Mouse (Mus musculus) adrenal gland, postnatal 10 days (tissue): ENCODE data around the gene Tctn3. TPM values are rescaled to one million over a fixed set of nuclear protein-coding genes. Genes with fewer than 3 reads are reported as not detected.

Source experiments
- DNase-seq: peaks from one replicate; pipeline ENCODE4 v3.0.0; 2021; ENCODE audit warnings: mixed read lengths
- long read RNA-seq, 2 experiments: library from polyadenylated mRNA; stranded (forward); transcript quantifications; one replicate each; pipeline ENCODE4 v2.0.0; 2021
- total RNA-seq, 2 experiments: library from RNA; stranded (reverse); gene quantifications; 2 replicates each; pipeline ENCODE4 v1.2.3; 2021

Tctn3 gene
- total RNA-seq: 1 to 10 TPM; 5.4 to 7.1 TPM
- long read RNA-seq, experiment 1, partial matches to known transcripts: 0 of 6 reads
- long read RNA-seq, experiment 1, other reads (novel, unspliced or antisense): 2 of 6 reads
- long read RNA-seq, experiment 2, transcript Tctn3-201 (14 exons, 2,743 nt): major isoform, 5 of 7 reads
- long read RNA-seq, experiment 2, partial matches to known transcripts: 1 of 7 reads
- long read RNA-seq, experiment 2, other reads (novel, unspliced or antisense): 1 of 7 reads

DNA sequence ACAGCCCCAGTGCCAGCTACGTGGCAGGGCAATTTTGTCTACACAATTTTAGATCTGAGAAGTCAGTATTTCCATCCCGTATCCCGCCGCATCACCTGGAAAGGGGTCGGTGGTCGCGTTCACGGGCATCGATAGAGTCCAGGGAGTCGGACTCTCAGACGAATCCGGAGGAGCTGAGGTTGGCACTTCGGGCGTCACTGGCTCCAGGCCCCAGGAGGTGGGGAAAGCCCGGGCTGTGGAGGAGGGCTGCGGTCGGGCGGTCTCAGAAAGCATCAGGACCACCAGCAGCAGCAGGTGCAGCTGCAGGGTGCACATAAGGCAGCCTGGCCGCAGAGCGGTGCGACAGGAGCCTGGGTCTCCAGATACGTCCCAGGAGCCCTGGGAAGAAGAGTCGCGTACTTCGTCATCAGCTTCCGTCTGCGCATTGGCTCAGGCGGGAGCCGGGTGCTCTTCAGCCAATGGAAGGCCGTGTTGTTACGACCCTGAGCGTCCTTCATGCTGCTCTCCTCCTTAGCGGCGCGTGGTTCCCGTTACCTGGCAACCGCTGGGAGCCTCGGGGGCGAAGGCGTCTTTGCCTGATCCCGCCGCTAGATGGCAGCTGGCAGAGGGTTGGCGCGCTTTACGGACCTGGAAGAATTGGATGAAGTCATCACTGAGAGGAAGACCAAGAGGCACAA lies at the start of gene Tctn3, which contains the start of gene Entpd1:
Tctn3 (minus strand) TSS at position 404 of the 677 bp plus-strand sequence.
Entpd1 (plus strand) TSS at position 537 of the 677 bp plus-strand sequence.
- peak; percentile 97 for DNase-seq

GRCm38 (mm10) chr19:40661108-40661507 lies 49.1 kb upstream of the Tctn3 start:
- DNase-seq: no peak

- DNase-seq: no peak
These were observed 48.5 kb upstream of the Tctn3 start for GRCm38 (mm10) chr19:40660510-40660909.

DNA sequence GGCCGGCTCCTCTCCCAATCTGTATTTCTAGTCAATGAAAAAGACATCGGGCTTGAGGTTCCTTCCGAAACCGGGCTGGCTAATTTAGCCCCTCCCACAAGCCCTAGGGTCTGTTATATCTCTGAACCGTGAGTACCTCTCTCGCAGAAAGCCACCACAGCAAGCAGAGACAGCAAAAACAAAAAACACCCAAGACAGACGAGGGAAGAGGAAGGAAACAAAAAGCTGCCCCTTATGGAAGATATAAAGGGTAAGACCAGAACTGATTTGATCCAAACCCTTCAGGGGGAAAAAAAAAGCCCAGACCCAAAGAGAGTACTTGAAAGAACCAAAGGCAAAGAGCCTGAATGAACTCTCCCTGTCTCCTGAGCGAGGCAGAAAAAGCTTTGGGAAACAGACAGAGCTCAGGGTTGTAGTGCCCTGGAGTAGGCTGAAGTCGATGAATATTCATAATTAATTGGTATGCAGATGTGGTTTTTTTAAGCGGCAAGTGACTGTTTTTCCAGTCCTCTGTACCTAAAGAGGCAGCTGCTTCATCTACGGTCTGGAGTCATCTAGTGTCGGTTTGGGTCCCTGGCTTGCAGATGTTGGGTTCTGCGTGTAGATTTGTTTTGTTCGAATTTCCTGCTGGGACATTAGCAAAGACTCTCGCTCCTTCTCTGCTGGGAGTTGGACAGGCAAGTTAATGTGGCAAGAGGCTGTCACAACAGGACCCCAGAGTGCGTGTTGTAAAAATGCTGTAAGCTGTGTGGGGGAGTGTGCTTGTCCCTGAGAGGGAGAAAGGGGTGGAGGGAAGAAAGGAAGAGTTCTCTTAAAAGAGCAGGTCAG lies 47.8 kb upstream of the Tctn3 start:
- peak; percentile 38 for DNase-seq

GRCm38 (mm10) chr19:40658935-40659334 lies 46.9 kb upstream of the Tctn3 start:
- no peak for DNase-seq

DNA sequence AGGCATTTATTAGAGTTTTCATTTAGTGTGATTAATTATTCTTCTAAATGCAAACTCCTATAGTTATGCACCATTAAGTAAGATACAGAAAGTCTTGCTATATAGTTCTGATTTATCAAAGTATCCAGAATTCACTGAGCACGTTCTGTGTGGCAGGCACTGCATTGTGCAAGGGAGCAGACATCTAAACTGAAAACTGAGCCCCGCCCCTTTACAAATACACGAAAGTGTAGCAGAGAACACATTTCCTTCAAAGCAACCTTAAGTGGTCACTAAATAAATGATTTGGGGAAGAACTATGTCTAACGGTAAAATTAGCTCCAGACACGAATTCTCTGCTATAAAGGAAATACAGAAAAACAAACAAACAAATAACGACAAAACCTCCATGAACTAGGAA lies 46.2 kb upstream of the Tctn3 start:
- no peak for DNase-seq

DNA sequence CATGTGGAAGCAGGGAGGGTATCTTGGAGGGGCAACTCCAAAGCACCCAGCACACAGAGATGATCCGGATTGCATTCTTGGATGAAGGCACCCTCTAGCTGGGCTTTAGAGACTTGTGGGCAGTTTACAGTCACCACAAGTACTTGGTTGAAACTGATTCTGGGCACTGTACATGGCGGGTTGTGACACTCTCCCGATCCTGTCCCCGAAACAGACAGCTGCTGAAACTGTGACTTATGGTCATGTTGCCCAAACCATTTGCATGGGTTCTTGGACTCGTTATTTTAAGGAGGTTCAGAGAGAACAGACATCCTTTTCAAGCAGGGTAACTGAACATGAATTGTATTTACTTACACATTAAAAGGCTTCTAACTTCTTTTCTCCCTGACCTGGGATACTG lies 44.2 kb upstream of the Tctn3 start:
- no peak for DNase-seq

DNA sequence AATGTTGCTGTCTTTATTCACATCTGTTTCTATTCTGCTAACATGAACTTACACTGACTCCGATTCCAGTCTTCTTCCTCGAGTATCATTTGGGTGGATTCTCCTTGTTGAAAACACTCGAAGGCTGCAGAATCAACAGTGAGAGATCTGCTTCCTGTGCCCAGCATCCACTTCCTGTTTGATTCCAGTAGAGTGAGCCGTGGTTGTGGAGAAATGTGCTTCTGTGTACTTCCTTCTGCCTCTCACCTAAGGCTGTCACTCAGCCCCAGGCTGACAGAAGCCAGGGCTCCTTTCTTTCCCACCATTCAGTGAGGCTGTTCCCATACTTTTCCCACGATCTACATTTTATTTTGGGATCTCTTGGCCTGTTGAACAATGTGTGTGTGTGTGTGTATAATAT lies 38.1 kb upstream of the Tctn3 start:
- no peak for DNase-seq

DNA sequence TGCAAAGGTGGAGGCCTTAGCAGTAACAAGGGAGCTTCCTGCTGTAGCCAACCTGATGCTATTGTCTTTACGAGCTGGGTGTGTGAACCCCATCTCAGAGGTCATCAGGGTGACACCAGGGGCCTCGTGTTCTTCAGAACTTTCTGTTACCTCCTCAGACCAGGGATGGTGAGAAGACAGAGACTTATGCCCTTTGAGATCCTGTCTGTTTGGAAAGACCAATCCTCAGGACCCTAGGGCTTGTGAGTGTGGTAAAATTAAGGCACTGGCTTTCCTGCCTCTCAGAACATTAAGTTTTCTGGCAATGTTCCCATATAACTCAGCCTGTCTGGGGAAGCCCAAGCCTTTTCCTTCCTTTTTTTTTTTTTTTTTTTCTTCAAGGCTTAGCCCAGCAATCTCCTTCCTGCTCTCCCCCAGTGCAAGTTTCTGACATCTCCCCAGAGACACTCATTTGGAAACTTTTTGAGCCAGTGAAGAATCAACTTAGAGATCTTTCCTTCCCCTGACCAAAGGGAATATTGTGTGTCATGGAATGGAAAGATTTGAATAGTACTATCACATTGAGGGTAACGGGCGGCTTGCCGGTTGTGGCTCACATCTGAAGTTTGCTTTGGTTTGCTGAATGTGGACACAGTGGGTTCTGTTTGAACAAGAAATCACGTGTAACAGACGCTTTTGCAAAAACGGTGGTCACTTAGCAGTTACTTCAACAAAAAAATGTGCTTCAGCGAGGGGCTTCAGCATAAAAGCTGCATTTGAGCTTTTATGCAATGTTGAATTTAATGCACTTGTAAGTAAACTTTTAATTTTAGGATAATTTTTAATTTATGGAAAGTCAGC lies 35.5 kb upstream of the Tctn3 start:
- DNase-seq: no peak

GRCm38 (mm10) chr19:40646379-40646778 lies 34.3 kb upstream of the Tctn3 start:
- DNase-seq: no peak

- no peak for DNase-seq
These were observed 31.8 kb upstream of the Tctn3 start for GRCm38 (mm10) chr19:40643846-40644245.

GRCm38 (mm10) chr19:40640799-40641198 lies 28.8 kb upstream of the Tctn3 start:
- DNase-seq: no peak

- no peak for DNase-seq
These were observed 27.8 kb upstream of the Tctn3 start for GRCm38 (mm10) chr19:40639729-40640304.

GRCm38 (mm10) chr19:40638582-40638981 lies 26.5 kb upstream of the Tctn3 start:
- no peak for DNase-seq

GRCm38 (mm10) chr19:40637601-40638000 lies 25.6 kb upstream of the Tctn3 start:
- DNase-seq: no peak

DNA sequence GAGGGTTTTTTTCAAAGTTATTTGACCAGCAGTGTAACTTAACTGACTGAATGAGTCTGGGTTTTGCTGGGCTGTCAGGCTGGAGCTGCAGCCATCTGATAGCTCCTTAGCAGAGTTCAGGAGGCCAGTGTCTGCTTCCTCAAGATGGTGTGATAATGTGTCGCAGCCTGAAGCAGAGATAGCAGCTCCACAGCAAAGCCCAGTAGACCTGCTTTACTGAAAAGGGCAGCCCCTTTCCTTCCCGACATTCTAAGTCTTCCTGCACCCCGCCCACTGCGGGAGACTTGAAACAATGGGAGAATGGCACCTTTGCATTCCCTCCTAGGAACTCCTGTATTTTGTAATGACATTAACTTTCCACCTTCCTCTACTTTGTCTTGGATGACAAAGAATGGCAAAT lies 25.1 kb upstream of the Tctn3 start:
- DNase-seq: peak; percentile 28

- DNase-seq: no peak
These were observed 21.1 kb upstream of the Tctn3 start for GRCm38 (mm10) chr19:40633144-40633543.

DNA sequence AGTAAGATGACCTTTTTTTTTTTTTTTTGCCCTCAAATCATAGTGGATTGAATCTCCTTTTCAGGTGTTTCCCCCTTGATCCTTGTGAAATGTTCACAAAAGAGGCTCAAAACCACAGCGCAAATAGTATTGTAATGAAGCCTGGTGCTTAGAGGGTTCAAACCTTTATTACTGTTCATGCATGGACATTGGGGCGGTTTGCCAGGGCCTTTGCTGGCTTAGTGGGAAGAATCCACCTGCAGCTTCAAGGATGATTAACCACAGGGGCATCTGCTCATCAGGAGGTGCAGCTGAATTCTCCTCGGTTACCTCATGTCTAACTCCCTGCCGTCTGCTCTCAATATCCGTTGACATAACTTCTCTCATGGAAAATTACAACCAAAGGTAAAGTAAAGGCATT lies 20.6 kb upstream of the Tctn3 start:
- DNase-seq: no peak

GRCm38 (mm10) chr19:40632193-40632592 lies 20.2 kb upstream of the Tctn3 start:
- DNase-seq: no peak

GRCm38 (mm10) chr19:40630606-40631005 lies 18.6 kb upstream of the Tctn3 start:
- no peak for DNase-seq

GRCm38 (mm10) chr19:40630096-40630495 lies 18.1 kb upstream of the Tctn3 start:
- peak; percentile 27 for DNase-seq

- DNase-seq: no peak
These were observed 16.9 kb upstream of the Tctn3 start for GRCm38 (mm10) chr19:40628950-40629349.
